Mouse (Mus musculus): ENCODE measurements around the gene Ralgps1. TPM values are rescaled to one million over a fixed set of nuclear protein-coding genes. Genes with fewer than 3 reads are reported as not detected.

Ralgps1 gene
- polyA plus RNA-seq, 1 experiment from 2014 or later = 3.8 TPM

- Histone ChIP-seq H3K27ac (no peak overlapping the region), H3K9me3 (replicated peaks) (no peaks in the 10 kb centered on the region), H3K27me3 (ENCODE audit: low read depth, poor library complexity, severe bottlenecking) (no peaks in the 10 kb centered on the region), H3K4me1 (no peaks in the 10 kb centered on the region; the same call in 1 of the 2 replicates), H3K4me3 (no peak overlapping the region), H3K36me3 (no peaks in the 10 kb centered on the region)
- no peak for DNase-seq (ENCODE audit: low spot score)
- WGBS = 93% methylated on average over 8 of the region's 8 CpGs
These were observed 110.5 kb downstream of the Ralgps1 start for GRCm38 (mm10) chr2:33260772-33261171.

- H3K27ac ChIP-seq = no peak overlapping the region
- no peaks in the 10 kb centered on the region for H3K9me3 ChIP-seq (replicated peaks)
- peaks cover 13% of the 10 kb centered on the region for H3K4me1 ChIP-seq
- no peaks in the 10 kb centered on the region for H3K36me3 ChIP-seq
- no peaks in the 10 kb centered on the region for H3K27me3 ChIP-seq (ENCODE audit: low read depth, poor library complexity, severe bottlenecking)
- no peak for DNase-seq (ENCODE audit: low spot score)
- no peak overlapping the region for H3K4me3 ChIP-seq
- 85% methylated on average over 3 of the region's 3 CpGs for WGBS
These were observed 114.3 kb downstream of the Ralgps1 start for GRCm38 (mm10) chr2:33256769-33257537.

- Histone ChIP-seq H3K9me3 (replicated peaks) (no peaks in the 10 kb centered on the region), H3K4me3 (no peak overlapping the region), H3K4me1 (peaks cover 38% of the 10 kb centered on the region), H3K36me3 (no peaks in the 10 kb centered on the region), H3K27ac (no peak overlapping the region), H3K27me3 (ENCODE audit: low read depth, poor library complexity, severe bottlenecking) (no peaks in the 10 kb centered on the region)
- WGBS = 92% methylated on average over 9 of the region's 9 CpGs
- no peak for DNase-seq (ENCODE audit: low spot score)
These were observed 116.8 kb downstream of the Ralgps1 start for GRCm38 (mm10) chr2:33254318-33254985.

GRCm38 (mm10) chr2:33253572-33254190, 117.6 kb downstream of the Ralgps1 start:
- no peaks in the 10 kb centered on the region for H3K9me3 ChIP-seq (replicated peaks)
- H3K4me3 ChIP-seq = no peak overlapping the region
- WGBS = 77% methylated on average over 4 of the region's 4 CpGs
- no peaks in the 10 kb centered on the region for H3K27me3 ChIP-seq (ENCODE audit: low read depth, poor library complexity, severe bottlenecking)
- H3K36me3 ChIP-seq = peaks cover 2% of the 10 kb centered on the region; the same call in 1 of the 2 replicates
- peaks cover 40% of the 10 kb centered on the region for H3K4me1 ChIP-seq
- no peak overlapping the region for H3K27ac ChIP-seq
- DNase-seq (ENCODE audit: low spot score) = no peak

GRCm38 (mm10) chr2:33252751-33253150, 118.5 kb downstream of the Ralgps1 start:
- Histone ChIP-seq H3K27ac (no peak overlapping the region), H3K27me3 (ENCODE audit: low read depth, poor library complexity, severe bottlenecking) (no peaks in the 10 kb centered on the region), H3K4me3 (no peak overlapping the region), H3K36me3 (peaks cover 9% of the 10 kb centered on the region; the same call in 1 of the 2 replicates), H3K4me1 (peaks cover 40% of the 10 kb centered on the region), H3K9me3 (replicated peaks) (no peaks in the 10 kb centered on the region)
- no peak for DNase-seq (ENCODE audit: low spot score)
- WGBS = 92% methylated on average over 6 of the region's 6 CpGs

GRCm38 (mm10) chr2:33249922-33250633, 121.2 kb downstream of the Ralgps1 start:
- Histone ChIP-seq H3K9me3 (replicated peaks) (no peaks in the 10 kb centered on the region), H3K27ac (peak overlapping the region; percentile 48), H3K4me3 (no peak overlapping the region), H3K36me3 (peaks cover 32% of the 10 kb centered on the region), H3K4me1 (peaks cover 40% of the 10 kb centered on the region), H3K27me3 (ENCODE audit: low read depth, poor library complexity, severe bottlenecking) (no peaks in the 10 kb centered on the region)
- no peak for DNase-seq (ENCODE audit: low spot score)
- 47% methylated on average over 3 of the region's 3 CpGs for WGBS

GRCm38 (mm10) chr2:33248549-33248948, 122.7 kb downstream of the Ralgps1 start:
- Histone ChIP-seq H3K27me3 (ENCODE audit: low read depth, poor library complexity, severe bottlenecking) (no peaks in the 10 kb centered on the region), H3K36me3 (peaks cover 47% of the 10 kb centered on the region), H3K4me1 (peaks cover 36% of the 10 kb centered on the region), H3K4me3 (no peak overlapping the region), H3K27ac (no peak overlapping the region), H3K9me3 (replicated peaks) (no peaks in the 10 kb centered on the region)
- WGBS = 85% methylated on average over 7 of the region's 7 CpGs
- no peak for DNase-seq (ENCODE audit: low spot score)

GRCm38 (mm10) chr2:33246841-33247240, 124.4 kb downstream of the Ralgps1 start:
- DNase-seq (ENCODE audit: low spot score) = no peak
- no peak overlapping the region for H3K4me3 ChIP-seq
- H3K27me3 ChIP-seq (ENCODE audit: low read depth, poor library complexity, severe bottlenecking) = no peaks in the 10 kb centered on the region
- H3K27ac ChIP-seq = no peak overlapping the region
- H3K9me3 ChIP-seq (replicated peaks) = no peaks in the 10 kb centered on the region
- H3K36me3 ChIP-seq = peaks cover 64% of the 10 kb centered on the region
- WGBS = 86% methylated on average over 5 of the region's 5 CpGs
- peaks cover 26% of the 10 kb centered on the region for H3K4me1 ChIP-seq

- Histone ChIP-seq H3K4me3 (no peak overlapping the region), H3K27ac (no peak overlapping the region), H3K27me3 (ENCODE audit: low read depth, poor library complexity, severe bottlenecking) (no peaks in the 10 kb centered on the region), H3K9me3 (replicated peaks) (no peaks in the 10 kb centered on the region), H3K4me1 (peaks cover 11% of the 10 kb centered on the region), H3K36me3 (peaks cover 73% of the 10 kb centered on the region)
- no peak for DNase-seq (ENCODE audit: low spot score)
These were observed 125.9 kb downstream of the Ralgps1 start for GRCm38 (mm10) chr2:33245350-33245749.

GRCm38 (mm10) chr2:33244880-33245279, 126.4 kb downstream of the Ralgps1 start:
- Histone ChIP-seq H3K27me3 (ENCODE audit: low read depth, poor library complexity, severe bottlenecking) (no peaks in the 10 kb centered on the region), H3K36me3 (peaks cover 73% of the 10 kb centered on the region), H3K27ac (no peak overlapping the region), H3K4me3 (no peak overlapping the region), H3K4me1 (peaks cover 7% of the 10 kb centered on the region), H3K9me3 (replicated peaks) (no peaks in the 10 kb centered on the region)
- WGBS = 86% methylated on average over 6 of the region's 6 CpGs
- no peak for DNase-seq (ENCODE audit: low spot score)

GRCm38 (mm10) chr2:33237581-33237980, 133.7 kb downstream of the Ralgps1 start:
- Histone ChIP-seq H3K4me1 (peaks cover 5% of the 10 kb centered on the region; the same call in 1 of the 2 replicates), H3K27ac (no peak overlapping the region), H3K27me3 (ENCODE audit: low read depth, poor library complexity, severe bottlenecking) (no peaks in the 10 kb centered on the region), H3K36me3 (peaks cover 66% of the 10 kb centered on the region), H3K4me3 (no peak overlapping the region), H3K9me3 (replicated peaks) (no peaks in the 10 kb centered on the region)
- no peak for DNase-seq (ENCODE audit: low spot score)
- 91% methylated on average over 6 of the region's 6 CpGs for WGBS

GRCm38 (mm10) chr2:33234848-33235247, 136.4 kb downstream of the Ralgps1 start:
- Histone ChIP-seq H3K27me3 (ENCODE audit: low read depth, poor library complexity, severe bottlenecking) (no peaks in the 10 kb centered on the region), H3K36me3 (peaks cover 77% of the 10 kb centered on the region), H3K9me3 (replicated peaks) (no peaks in the 10 kb centered on the region), H3K27ac (no peak overlapping the region), H3K4me3 (no peak overlapping the region), H3K4me1 (peaks cover 21% of the 10 kb centered on the region)
- WGBS = 86% methylated on average over 4 of the region's 4 CpGs
- DNase-seq (ENCODE audit: low spot score) = no peak

Measured in limb, embryonic 10.5 days (tissue).